13 mouse cellular contexts compared by ENCODE assay signal in the genomic region with DNA sequence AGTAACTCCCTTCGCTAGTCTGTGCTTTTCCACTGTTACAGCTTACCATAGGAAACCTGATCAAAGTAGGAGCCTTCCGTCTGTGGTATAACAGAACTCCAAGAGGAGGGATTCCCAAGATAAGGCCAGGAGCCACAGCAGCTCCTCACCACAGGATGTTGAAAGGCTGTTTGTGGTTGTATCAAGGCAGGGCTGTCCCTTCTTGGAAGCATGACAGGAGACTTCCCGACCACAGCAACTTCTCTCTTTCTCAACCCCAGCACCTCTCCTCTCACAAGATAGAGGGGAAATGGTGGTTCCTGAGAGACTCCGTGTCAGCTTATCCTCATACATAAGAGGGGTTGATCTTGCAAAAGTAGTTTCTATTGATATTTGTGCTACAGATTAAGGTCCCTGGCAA. TPM values are rescaled to one million over a fixed set of nuclear protein-coding genes. Genes with fewer than 3 reads are reported as not detected.
DNase-seq lines count a peak whose midpoint lies in the region; ATAC-seq lines count a peak whose summit lies in the region.
"Had no signal": no experiment of that assay in that cellular context is flagged by ENCODE, and none has a peak within 500 bp of the region (broad histone marks: within the 10 kb centered on the region; RNA-seq: fewer than 3 reads in every experiment).

No protein-coding gene starts in this region.

- peak overlapping the region; percentile 60; the same call in 1 of the 2 replicates for H3K27ac ChIP-seq in heart, embryonic 11.5 days (ENCODE audit: low read depth, low read length)
- H3K27ac ChIP-seq in macrophage: peak overlapping the region; percentile 87
- no peak overlapping the region for H3K27ac ChIP-seq in neural tube, embryonic 15.5 days (replicated peaks)
- H3K27ac ChIP-seq: forebrain, embryonic 13.5 days; limb, embryonic 13.5 days had no signal

- no peak for ATAC-seq in heart, embryonic 11.5 days (replicated peaks; ENCODE audit: insufficient number of reproducible peaks, low FRiP score, low TSS enrichment)
- peak; percentile 78 for ATAC-seq in common myeloid progenitor, adult 5-6 weeks (replicated peaks; ENCODE audit: low read depth, poor library complexity, severe bottlenecking)
- ATAC-seq in neural tube, embryonic 15.5 days (ENCODE audit: low FRiP score): no peak
- ATAC-seq: forebrain, embryonic 13.5 days had no signal

- no peaks in the 10 kb centered on the region for H3K27me3 ChIP-seq in heart, embryonic 11.5 days (ENCODE audit: control insufficient read depth, insufficient read depth, low read length)
- no peaks in the 10 kb centered on the region for H3K27me3 ChIP-seq in neural tube, embryonic 15.5 days (replicated peaks)
- H3K27me3 ChIP-seq: forebrain, embryonic 13.5 days; limb, embryonic 13.5 days had no signal

- WGBS in heart, embryonic 11.5 days (ENCODE audit: insufficient replicate concordance): 21% methylated on average over 4 of the region's 4 CpGs
- 0% methylated on average over 4 of the region's 4 CpGs for WGBS in macrophage (ENCODE audit: missing documents)
- 92% methylated on average over 4 of the region's 4 CpGs for WGBS in neural tube, embryonic 15.5 days

- DNase-seq in heart, postnatal 4 days: no peak
- DNase-seq in 3T3-L1 (ENCODE audit: low read depth, low spot score): peak; percentile 65
- no peak for DNase-seq in T-cell, adult 2 months (ENCODE audit: low spot score)
- no peak for DNase-seq in layer of hippocampus, postnatal 36 days
- DNase-seq: cerebellum, adult 9-11 months; heart, postnatal 10 days; kidney, postnatal 36 days had no signal

- no peak overlapping the region for H3K4me3 ChIP-seq in heart, embryonic 11.5 days (ENCODE audit: low read depth, low read length)
- H3K4me3 ChIP-seq in macrophage (ENCODE audit: inconsistent target): no peak overlapping the region
- no peak overlapping the region for H3K4me3 ChIP-seq in neural tube, embryonic 15.5 days (replicated peaks)
- H3K4me3 ChIP-seq: forebrain, embryonic 13.5 days; limb, embryonic 13.5 days had no signal

- 0 out of 2 replicates have a peak overlapping the region, but pooled peaks have one; percentile 11 for H3K9ac ChIP-seq in heart, embryonic 11.5 days (ENCODE audit: low read depth, low read length)
- no peak overlapping the region for H3K9ac ChIP-seq in neural tube, embryonic 15.5 days (replicated peaks)
- H3K9ac ChIP-seq: forebrain, embryonic 13.5 days; limb, embryonic 13.5 days had no signal

- peaks cover 81% of the 10 kb centered on the region for H3K79me2 ChIP-seq in macrophage (ENCODE audit: inconsistent target)

- no peak overlapping the region for H3K4me2 ChIP-seq in heart, embryonic 11.5 days
- H3K4me2 ChIP-seq in neural tube, embryonic 15.5 days: no peak overlapping the region
- H3K4me2 ChIP-seq: forebrain, embryonic 13.5 days; limb, embryonic 13.5 days had no signal

- H3K9me3 ChIP-seq in heart, embryonic 11.5 days (replicated peaks; ENCODE audit: control insufficient read depth, low read length): no peaks in the 10 kb centered on the region
- H3K9me3 ChIP-seq in neural tube, embryonic 15.5 days (replicated peaks): no peaks in the 10 kb centered on the region
- H3K9me3 ChIP-seq: forebrain, embryonic 13.5 days; limb, embryonic 13.5 days had no signal

- H3K4me1 ChIP-seq in heart, embryonic 11.5 days (ENCODE audit: control insufficient read depth, insufficient read depth, low read length): peaks cover 36% of the 10 kb centered on the region
- H3K4me1 ChIP-seq in neural tube, embryonic 15.5 days: no peaks in the 10 kb centered on the region

- H3K36me3 ChIP-seq in heart, embryonic 11.5 days (ENCODE audit: control insufficient read depth, insufficient read depth, low read length): no peaks in the 10 kb centered on the region
- H3K36me3 ChIP-seq in macrophage (ENCODE audit: inconsistent target): no peaks in the 10 kb centered on the region
- no peaks in the 10 kb centered on the region for H3K36me3 ChIP-seq in neural tube, embryonic 15.5 days
- H3K36me3 ChIP-seq: limb, embryonic 13.5 days had no signal

RNA-seq across cellular contexts. Expression of gene Emilin2, which starts 47.0 kb away (rescaled TPM):
- 59.1 and 81.1 TPM in 2 replicates for polyA plus RNA-seq in heart, embryonic 11.5 days (2014; fragmentation: Nextera tagmentation; extraction: Ambion mirVana)
- 100 to 1,000 TPM; 169 to 172 TPM for total RNA-seq in heart, postnatal 4 days (2021)
- total RNA-seq in common myeloid progenitor, adult 5-6 weeks (2017): 36.8 and 41.2 TPM in 2 replicates
- 100 to 1,000 TPM in 1 of 26 experiments, 10 to 100 TPM in 25; 14.5 to 104 (median 41.1) TPM for total RNA-seq in macrophage (2018; cell fraction: chromatin; rRNA removed)
- 10 to 100 TPM; 30.7 to 80.5 (median 44.7) TPM for total RNA-seq in macrophage (2018; cell fraction: cytosol; rRNA removed)
- total RNA-seq in macrophage (2018; cell fraction: nucleus; rRNA removed): 100 to 1,000 TPM in 13 of 26 experiments, 10 to 100 TPM in 13; 46.7 to 189 (median 99.7) TPM
- 41.3 to 106 TPM (median 76.2 TPM) in 3 replicates for polyA plus RNA-seq in macrophage (2018)
- polyA plus RNA-seq in neural tube, embryonic 15.5 days (2015; fragmentation: Nextera tagmentation; extraction: Ambion mirVana): 2.8 and 4.0 TPM in 2 replicates
- 1 to 10 TPM; 1.7 to 4.4 TPM for total RNA-seq in layer of hippocampus, postnatal 36 days (2021)
